Mouse (Mus musculus) small intestine, adult 2 months (tissue): ENCODE results near the gene Dock6.

Source experiments
- CTCF ChIP-seq: fragments of 200-500 bp; IDR thresholded peaks from 2 replicates; pipeline ENCODE4 v1.5.1; 2012; ENCODE audit warnings: low read depth, mild to moderate bottlenecking, control low read depth, inconsistent platforms, low read length, moderate library complexity, mixed read lengths; ENCODE audit not compliant: insufficient replicate concordance, insufficient read length; ENCODE audit errors: extremely low read depth
- POLR2A ChIP-seq: fragments of 200-500 bp; IDR thresholded peaks from 2 replicates; pipeline ENCODE4 v1.6.1; 2012; ENCODE audit warnings: low read depth, mild to moderate bottlenecking, control low read depth, inconsistent platforms, low read length, moderate library complexity

DNA sequence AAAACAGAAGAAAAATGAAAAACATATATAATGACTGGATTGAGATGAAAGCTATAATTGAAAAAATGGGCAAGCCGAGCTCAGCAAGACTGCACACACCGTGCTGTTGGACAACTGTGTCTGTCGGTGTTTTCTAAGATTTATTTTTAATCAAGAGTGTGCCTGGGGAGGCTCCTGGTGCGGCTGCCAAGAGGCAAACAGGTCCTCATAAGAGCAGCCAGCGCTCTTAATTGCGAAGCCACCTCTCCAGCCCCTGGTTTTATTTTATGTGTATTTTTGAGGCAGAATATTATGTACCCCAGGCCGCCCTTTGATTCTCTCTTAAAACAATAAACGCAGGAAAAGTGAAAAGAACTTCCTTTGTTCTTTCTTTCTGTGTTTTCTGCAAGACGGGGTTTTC, 64.2 kb downstream of the Dock6 start:
- TF ChIP-seq CTCF (no peak), POLR2A (no peak)
